Mouse (Mus musculus) adrenal gland, adult 2 months (tissue): ENCODE data around the gene Smok3a. TPM values are rescaled to one million over a fixed set of nuclear protein-coding genes. Genes with fewer than 3 reads are reported as not detected.
"Not testable (repeated sequence)": the region's sequence is repeated elsewhere in the genome, so short reads cannot be mapped to it uniquely, and the experiment has no call there.

Experiments
- DNase-seq: peaks from one replicate; pipeline ENCODE4 v3.0.0; 2021
- long read RNA-seq: library from polyadenylated mRNA; stranded (forward); transcript quantifications from one replicate; pipeline ENCODE4 v2.0.0, GENCODE M21; 2021
- polyA plus RNA-seq: library from polyadenylated mRNA; depleted of rRNA; stranded (reverse); fragments of >200 nt; gene quantifications from 2 replicates; pipeline ENCODE4 v1.2.3, GENCODE M21; 2012; rRNA removed
- total RNA-seq, 2 experiments: library from RNA; stranded (reverse); gene quantifications; 2 replicates each; pipeline ENCODE4 v1.2.3; 2021

Gene Smok3a
- not detected for total RNA-seq
- polyA plus RNA-seq, result not detected in 2 replicates
- long read RNA-seq, result 0 reads

- DNase-seq, result not testable (repeated sequence)
Measured at GRCm38 (mm10) chr5:138020961-138021479, at the start of gene Smok3a, which contains the start of gene Smok3b. Smok3a (plus strand) TSS chr5:138021261. Smok3b (plus strand) TSS chr5:138021429.

- no peak for DNase-seq
Measured at GRCm38 (mm10) chr5:137973161-137973560, 47.9 kb upstream of the Smok3a start.

GRCm38 (mm10) chr5:137973738-137974137 is 47.3 kb upstream of the Smok3a start:
- DNase-seq, result no peak

- no peak for DNase-seq
Measured at GRCm38 (mm10) chr5:137974724-137975123, 46.3 kb upstream of the Smok3a start.

DNA sequence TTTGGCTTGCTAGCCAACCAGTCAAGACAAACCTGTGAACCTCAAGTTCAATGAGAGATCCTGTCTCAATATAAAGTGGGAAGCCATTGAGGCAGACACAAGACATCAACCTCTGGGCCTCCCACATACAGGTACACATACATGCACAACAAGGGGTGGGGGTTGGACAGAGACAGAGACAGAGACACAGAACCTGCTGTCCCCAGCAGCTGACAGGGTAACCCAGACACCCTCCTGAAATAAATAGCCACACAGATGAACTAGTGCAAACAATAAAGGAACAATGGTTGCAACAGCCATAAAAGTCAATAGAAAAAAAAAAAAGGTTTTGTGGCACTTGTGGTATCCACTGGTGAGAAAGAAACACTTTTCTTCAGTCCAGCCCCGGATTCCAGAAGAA is 45.6 kb upstream of the Smok3a start:
- no peak for DNase-seq

- DNase-seq, result no peak
Measured at GRCm38 (mm10) chr5:137977291-137977690, 43.8 kb upstream of the Smok3a start.

DNA sequence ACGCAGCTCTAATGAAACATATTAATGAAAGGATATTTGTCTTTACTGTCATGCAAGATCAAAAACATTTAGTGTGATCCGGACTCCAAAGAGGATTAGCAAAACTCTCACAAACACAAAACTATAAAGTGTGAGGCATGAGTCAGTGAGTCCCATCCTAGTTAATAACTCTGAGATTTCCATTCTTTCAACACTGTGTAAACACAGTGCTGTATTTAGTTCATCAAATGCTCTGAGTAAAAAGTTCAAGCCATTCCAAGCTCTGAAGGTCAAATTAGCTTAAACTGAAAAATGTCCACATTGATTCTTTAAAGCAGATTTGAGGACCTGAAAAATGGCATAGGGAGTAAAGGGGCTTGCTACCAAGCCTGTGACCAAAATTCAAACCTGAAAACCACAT is 42.0 kb upstream of the Smok3a start:
- DNase-seq, result no peak

DNA sequence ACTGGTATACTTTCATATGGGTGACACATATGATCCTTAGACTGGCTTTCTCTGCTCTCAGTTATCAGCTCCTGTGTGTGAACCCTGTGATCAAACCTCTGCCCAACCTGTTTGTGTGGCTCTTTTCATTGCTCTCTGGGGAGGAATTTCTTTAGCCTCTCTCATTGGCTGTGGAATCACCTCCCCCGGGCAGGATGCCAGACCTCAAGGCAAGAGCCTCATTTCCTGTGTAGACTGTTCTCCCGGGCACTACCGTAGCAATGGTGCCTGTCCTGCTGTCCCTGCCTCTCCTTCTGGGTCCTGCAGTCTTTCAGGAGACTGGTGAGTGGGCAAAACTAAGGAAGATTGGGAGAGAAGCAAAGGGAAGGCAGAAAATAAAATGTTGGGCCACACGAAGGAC is 39.8 kb upstream of the Smok3a start, which contains the start of gene Azgp1:
Gene Azgp1 (plus strand): TSS at position 221 of the 400 bp plus-strand sequence.
- peak; percentile 39 for DNase-seq

GRCm38 (mm10) chr5:137986351-137986750 is 34.7 kb upstream of the Smok3a start:
- no peak for DNase-seq

DNA sequence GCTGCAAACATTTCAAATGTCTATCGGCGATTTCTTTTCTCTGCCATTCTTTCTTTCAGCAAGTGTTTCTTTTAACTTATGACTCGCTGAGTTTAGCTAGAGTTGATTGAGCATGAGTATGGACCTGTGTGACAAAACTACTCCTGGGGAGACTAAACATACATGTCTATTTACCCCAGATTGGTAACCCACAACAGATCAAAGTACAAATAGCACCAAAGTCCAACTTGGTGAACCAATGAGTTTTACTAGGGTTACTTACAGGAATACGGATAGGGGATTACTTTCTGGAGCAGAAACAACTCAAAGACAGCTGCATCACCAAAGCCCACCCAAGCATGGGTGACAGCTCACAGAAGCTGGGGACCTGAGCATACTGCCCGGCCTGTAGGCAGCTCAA is 11.6 kb upstream of the Smok3a start:
- no peak for DNase-seq

- DNase-seq, result no peak
Measured at GRCm38 (mm10) chr5:138012382-138012781, 8.7 kb upstream of the Smok3a start.

GRCm38 (mm10) chr5:138016530-138016929 is 4.5 kb upstream of the Smok3a start:
- no peak for DNase-seq

DNA sequence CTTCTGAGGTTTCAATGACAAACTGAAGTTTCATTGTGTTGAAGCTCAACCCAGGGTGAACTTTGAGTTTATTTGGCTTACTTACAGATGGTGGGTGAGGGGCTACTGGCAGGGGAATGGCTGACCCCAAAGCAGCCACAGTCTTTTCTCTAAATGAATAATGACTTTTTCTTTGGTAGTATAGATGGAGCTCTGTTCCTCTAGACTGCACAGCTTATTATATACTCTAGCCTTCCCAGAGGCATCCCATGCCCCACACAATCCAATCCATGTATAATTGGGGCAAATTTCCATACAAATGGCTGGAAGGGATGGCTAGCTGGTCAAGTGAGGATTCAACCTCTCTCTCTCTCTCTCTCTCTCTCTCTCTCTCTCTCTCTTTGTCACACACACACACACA is 4.1 kb upstream of the Smok3a start:
- no peak for DNase-seq

DNA sequence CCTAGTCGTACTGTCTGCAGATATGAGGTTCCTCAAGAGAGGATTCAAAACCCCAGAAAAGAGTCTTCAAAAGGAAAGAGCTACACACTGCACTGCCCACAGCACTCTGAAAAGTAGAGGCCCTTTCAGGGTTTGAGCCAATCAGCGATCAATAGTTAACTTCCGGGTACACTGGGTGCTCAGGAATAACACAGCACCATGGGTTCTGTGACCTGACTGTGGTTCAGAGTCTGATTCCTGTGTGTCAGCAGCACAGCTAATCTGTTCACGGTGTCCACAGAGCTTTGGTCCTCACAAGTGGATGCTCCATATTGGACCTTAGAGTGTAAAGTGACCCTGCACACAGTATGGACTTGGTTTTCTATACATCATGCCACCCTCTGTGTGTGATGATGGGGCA is 1.5 kb upstream of the Smok3a start:
- not testable (repeated sequence) for DNase-seq

GRCm38 (mm10) chr5:138052894-138053293 is 31.8 kb downstream of the Smok3a start, which contains the start of gene Smok3c:
Smok3c (plus strand) TSS chr5:138053194.
- not testable (repeated sequence) for DNase-seq

DNA sequence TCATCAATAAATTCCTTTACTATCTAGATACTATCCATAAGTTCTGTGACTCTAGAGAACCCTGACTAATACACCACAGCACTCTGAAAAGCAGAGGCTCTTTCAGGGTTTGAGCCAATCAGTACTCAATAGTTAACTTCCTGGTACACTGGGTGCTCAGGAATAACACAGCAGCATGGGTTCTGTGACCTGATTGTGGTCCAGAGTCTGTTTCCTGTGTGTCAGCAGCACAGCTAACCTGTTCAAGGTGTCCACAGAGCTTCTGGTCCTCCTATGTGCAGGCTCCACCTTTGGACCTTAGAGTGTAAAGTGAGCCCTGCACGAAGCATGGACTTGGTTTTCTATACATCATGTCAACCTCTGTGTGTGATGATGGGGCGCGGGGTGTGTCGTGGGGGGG is 52.7 kb downstream of the Smok3a start:
- DNase-seq, result no peak

DNA sequence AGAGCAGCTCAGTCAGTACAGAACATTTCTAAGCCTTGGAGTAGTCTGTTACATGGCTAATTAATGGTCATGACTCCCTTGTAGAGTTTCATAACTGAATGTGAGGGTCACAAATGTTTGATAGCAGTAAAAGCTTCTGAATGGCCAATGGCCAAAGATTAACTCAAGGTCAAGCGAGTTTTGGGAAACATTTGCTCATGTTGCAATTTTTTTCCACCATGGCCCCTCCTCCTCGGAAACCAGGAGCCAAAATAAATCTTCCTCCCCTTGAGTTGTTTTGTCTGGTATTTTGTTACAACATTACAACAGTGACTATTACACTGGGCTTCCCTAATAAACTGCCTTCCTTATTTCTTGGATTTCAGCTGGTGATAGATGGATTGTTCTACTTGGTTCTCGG is 54.6 kb downstream of the Smok3a start:
- peak; percentile 56 for DNase-seq

DNA sequence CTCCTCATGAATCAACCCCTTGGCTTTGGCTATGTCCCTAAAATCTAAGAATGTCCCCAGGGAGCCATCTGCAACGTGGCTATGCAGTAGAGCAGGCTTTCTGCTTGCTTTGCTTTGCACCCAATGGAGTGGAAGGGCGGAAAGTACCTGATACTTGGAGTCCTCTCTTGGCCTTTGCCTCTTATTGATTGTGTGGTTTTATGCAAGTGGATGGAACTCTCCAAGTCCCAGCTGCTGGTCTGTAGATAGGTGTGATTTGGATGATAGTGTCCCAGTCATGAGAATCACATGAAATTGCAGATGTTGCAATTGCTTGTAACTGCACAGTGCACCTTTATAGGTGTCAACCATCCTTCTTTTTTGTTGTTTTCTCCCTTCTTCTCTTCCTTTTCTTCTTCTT is 55.1 kb downstream of the Smok3a start:
- DNase-seq, result no peak

DNA sequence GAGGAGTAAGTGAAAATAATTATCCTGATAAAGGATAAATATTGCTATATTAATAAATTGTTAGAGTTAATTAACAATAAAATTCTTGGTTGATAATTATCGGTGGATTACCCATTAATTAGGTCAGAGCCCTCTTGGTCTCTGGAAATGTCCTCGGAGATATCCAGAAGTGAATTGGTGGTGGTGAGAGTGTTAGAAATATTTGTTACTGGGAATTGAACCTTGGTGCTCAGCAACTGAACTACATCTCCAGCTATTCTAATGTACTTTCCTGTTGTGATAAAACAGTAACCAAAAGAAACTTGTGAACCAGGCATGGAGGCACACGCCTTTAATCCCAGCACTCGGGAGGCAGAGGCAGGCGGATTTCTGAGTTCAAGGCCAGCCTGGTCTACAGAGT is 59.4 kb downstream of the Smok3a start:
- no peak for DNase-seq

DNA sequence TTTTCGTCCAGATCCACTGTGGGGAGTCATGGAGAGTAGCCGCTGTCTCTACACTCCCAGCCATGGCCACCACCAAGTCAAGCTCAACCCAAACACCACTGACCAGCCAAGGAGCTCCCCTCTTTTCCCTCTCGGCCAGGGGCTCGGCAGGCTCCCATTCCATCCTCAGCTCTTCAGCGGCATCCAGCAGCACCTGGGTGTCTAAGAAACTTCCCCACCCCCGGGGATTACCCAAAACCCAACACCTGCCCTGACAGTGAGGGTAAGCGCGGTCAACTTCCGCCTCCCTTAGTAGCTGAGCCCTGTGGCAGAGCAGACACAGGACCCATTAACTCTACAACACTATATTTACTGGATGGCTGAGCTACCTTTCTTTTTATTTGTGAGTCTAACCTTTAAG is 60.4 kb downstream of the Smok3a start:
- DNase-seq, result no peak

- DNase-seq, result no peak
Measured at GRCm38 (mm10) chr5:138083318-138083900, 62.3 kb downstream of the Smok3a start.

GRCm38 (mm10) chr5:138083936-138084335 is 62.9 kb downstream of the Smok3a start:
- no peak for DNase-seq
